Mouse (Mus musculus): Measurements from ENCODE around the gene Klrb1c.
"Not testable (repeated sequence)": the region's sequence is repeated elsewhere in the genome, so short reads cannot be mapped to it uniquely, and the experiment has no call there.

DNA sequence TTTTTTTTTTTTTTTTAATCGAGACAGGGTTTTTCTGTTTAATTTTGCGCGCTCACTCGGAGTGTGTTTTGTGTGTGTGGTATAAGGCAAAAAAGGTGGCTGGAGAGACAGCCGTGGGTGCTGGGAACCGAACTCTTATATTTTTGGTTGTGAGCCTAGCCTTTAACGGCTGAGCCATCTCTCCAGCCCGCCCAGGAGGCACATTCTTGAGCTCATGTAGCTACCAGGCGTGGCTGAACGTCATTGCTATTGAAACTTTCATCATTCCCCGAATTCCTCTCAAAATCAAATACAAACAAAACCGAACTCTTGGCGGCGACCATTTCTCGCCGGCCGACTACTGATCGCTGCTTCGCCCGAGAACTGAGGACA lies 9.7 kb upstream of the Klrb1c start:
- not testable (repeated sequence) for TF ChIP-seq TAL1 (conservative IDR thresholded peaks at IDR 0.05; ENCODE audit: low read depth, low read length); CTCF (IDR thresholded peaks at IDR 0.05; ENCODE audit: low read depth, low read length); POLR2AphosphoS5 (IDR thresholded peaks at IDR 0.05; ENCODE audit: insufficient replicate concordance, low read depth, low read length); GATA1 (IDR thresholded peaks at IDR 0.05; ENCODE audit: borderline replicate concordance, low read length); GATA2 (IDR thresholded peaks at IDR 0.05; ENCODE audit: borderline replicate concordance, low read depth, low read length)
